Mouse (Mus musculus): ENCODE data around the gene Ckb.
"Not testable (repeated sequence)": the region's sequence is repeated elsewhere in the genome, so short reads cannot be mapped to it uniquely, and the experiment has no call there.

Gene Ckb

GRCm38 (mm10) chr12:111672176-111672575, at the start of gene Ckb:
Gene Ckb, minus strand, starts transcription at chr12:111672338.
- no peak for DNase-seq (ENCODE audit: extremely low read depth, low read depth, low spot score)

- no peak for DNase-seq (ENCODE audit: extremely low read depth, low read depth, low spot score)
Measured at GRCm38 (mm10) chr12:111720222-111720621, 48.1 kb upstream of the Ckb start.

- no peak for DNase-seq (ENCODE audit: extremely low read depth, low read depth, low spot score)
Measured at GRCm38 (mm10) chr12:111718656-111719055, 46.5 kb upstream of the Ckb start.

- DNase-seq (ENCODE audit: extremely low read depth, low read depth, low spot score), result no peak
Measured at GRCm38 (mm10) chr12:111716505-111716904, 44.4 kb upstream of the Ckb start.

GRCm38 (mm10) chr12:111713880-111714279, 41.7 kb upstream of the Ckb start:
- not testable (repeated sequence) for DNase-seq (ENCODE audit: extremely low read depth, low read depth, low spot score)

GRCm38 (mm10) chr12:111713004-111713651, 41.0 kb upstream of the Ckb start, which contains the start of the genes Bag5 and Apopt1:
Gene Bag5, minus strand, starts transcription at chr12:111713257.
Gene Apopt1, plus strand, starts transcription at chr12:111713261.
- DNase-seq (ENCODE audit: extremely low read depth, low read depth, low spot score), result no peak

GRCm38 (mm10) chr12:111712476-111712875, 40.3 kb upstream of the Ckb start:
- DNase-seq (ENCODE audit: extremely low read depth, low read depth, low spot score), result no peak

GRCm38 (mm10) chr12:111710091-111710490, 38.0 kb upstream of the Ckb start:
- DNase-seq (ENCODE audit: extremely low read depth, low read depth, low spot score), result no peak

GRCm38 (mm10) chr12:111708181-111708580, 36.0 kb upstream of the Ckb start:
- no peak for DNase-seq (ENCODE audit: extremely low read depth, low read depth, low spot score)

- no peak for DNase-seq (ENCODE audit: extremely low read depth, low read depth, low spot score)
Measured at GRCm38 (mm10) chr12:111705186-111705973, 33.2 kb upstream of the Ckb start.

- no peak for DNase-seq (ENCODE audit: extremely low read depth, low read depth, low spot score)
Measured at GRCm38 (mm10) chr12:111704609-111705008, 32.5 kb upstream of the Ckb start.

GRCm38 (mm10) chr12:111703301-111703700, 31.2 kb upstream of the Ckb start:
- no peak for DNase-seq (ENCODE audit: extremely low read depth, low read depth, low spot score)

- no peak for DNase-seq (ENCODE audit: extremely low read depth, low read depth, low spot score)
Measured at GRCm38 (mm10) chr12:111700920-111701458, 28.9 kb upstream of the Ckb start.

GRCm38 (mm10) chr12:111699542-111699941, 27.4 kb upstream of the Ckb start:
- DNase-seq (ENCODE audit: extremely low read depth, low read depth, low spot score), result no peak

- DNase-seq (ENCODE audit: extremely low read depth, low read depth, low spot score), result no peak
Measured at GRCm38 (mm10) chr12:111698346-111698913, 26.3 kb upstream of the Ckb start.

- no peak for DNase-seq (ENCODE audit: extremely low read depth, low read depth, low spot score)
Measured at GRCm38 (mm10) chr12:111697708-111698107, 25.6 kb upstream of the Ckb start.

- no peak for DNase-seq (ENCODE audit: extremely low read depth, low read depth, low spot score)
Measured at GRCm38 (mm10) chr12:111696239-111696638, 24.1 kb upstream of the Ckb start.

- no peak for DNase-seq (ENCODE audit: extremely low read depth, low read depth, low spot score)
Measured at GRCm38 (mm10) chr12:111694880-111695804, 23.0 kb upstream of the Ckb start.

GRCm38 (mm10) chr12:111694271-111694781, 22.2 kb upstream of the Ckb start:
- DNase-seq (ENCODE audit: extremely low read depth, low read depth, low spot score), result no peak
